Mouse (Mus musculus): ENCODE measurements around the gene Speer4f1. TPM values are rescaled to one million over a fixed set of nuclear protein-coding genes. Genes with fewer than 3 reads are reported as not detected.

Gene Speer4f1
- polyA plus RNA-seq (2014; fragmentation: Illumina TruSeq; extraction: RNeasy Lipid Tissue Mini Kit (QIAGEN cat#74804); ENCODE audit: insufficient read depth, low read depth, low replicate concordance), result 0.95 TPM

GRCm38 (mm10) chr5:17475798-17476197, at the start of gene Speer4f1:
Gene Speer4f1, plus strand, starts transcription at chr5:17476098.

Other genes with a start within 250 kb of the Speer4f1 start
- gene Speer4f2, start 102.9 kb upstream of the Speer4f1 start, polyA plus RNA-seq (2014; fragmentation: Illumina TruSeq; extraction: RNeasy Lipid Tissue Mini Kit (QIAGEN cat#74804); ENCODE audit: insufficient read depth, low read depth, low replicate concordance), result not detected
- gene Sema3c, start 98.2 kb downstream of the Speer4f1 start, polyA plus RNA-seq (2014; fragmentation: Illumina TruSeq; extraction: RNeasy Lipid Tissue Mini Kit (QIAGEN cat#74804); ENCODE audit: insufficient read depth, low read depth, low replicate concordance), result 81.4 TPM

Measured in lung, adult 10 weeks (tissue).